Mouse (Mus musculus): ENCODE data around the gene Tgm2.

GRCm38 (mm10) chr2:158154641-158155040 is 8.4 kb upstream of the Tgm2 start:
- no peak for TF ChIP-seq CTCF (IDR thresholded peaks at IDR 0.05; ENCODE audit: borderline replicate concordance, insufficient read depth, low read length)
- TF ChIP-seq POLR2A (IDR thresholded peaks at IDR 0.05; ENCODE audit: low read depth, low read length), result no peak
